Mouse (Mus musculus) MEL (cell line): ENCODE results near the gene Ppp6r3. TPM values are rescaled to one million over a fixed set of nuclear protein-coding genes. Genes with fewer than 3 reads are reported as not detected.

Experiments
- DNase-seq: peaks from one replicate; pipeline ENCODE4 v3.0.0; 2011; ENCODE audit warnings: low read depth, low spot score
- H3K27ac ChIP-seq: 2 replicates; pipeline ENCODE4 v1.5.1; 2012; ENCODE audit warnings: low read depth, mild to moderate bottlenecking, control low read depth, low read length, moderate library complexity; ENCODE audit not compliant: control insufficient read depth
- H3K27me3 ChIP-seq, 2 experiments: fragments of 150-350 bp in 1 of 2; sonication (generic) in 1 of 2; 2 replicates each; pipeline ENCODE4 v1.6.1; 2012; ENCODE audit warnings: low read length in 2 of 2, mild to moderate bottlenecking in 2 of 2, improper control_type of control experiment in 1 of 2, moderate library complexity in 1 of 2; ENCODE audit not compliant: insufficient read depth in 2 of 2, control insufficient read depth in 1 of 2
- H3K36me3 ChIP-seq, 2 experiments: 2 replicates each; pipeline ENCODE4 v1.6.1; 2012 to 2014; ENCODE audit warnings: low read length in 2 of 2, improper control_type of control experiment in 1 of 2, inconsistent platforms in 1 of 2, mild to moderate bottlenecking in 1 of 2; ENCODE audit not compliant: insufficient read depth in 2 of 2, control insufficient read depth in 1 of 2
- H3K4me1 ChIP-seq, 2 experiments: fragments of 150-350 bp in 1 of 2; sonication (generic) in 1 of 2; 2 replicates each; pipeline ENCODE4 v1.6.1; 2012; ENCODE audit warnings: low read length in 2 of 2, improper control_type of control experiment in 1 of 2, mild to moderate bottlenecking in 1 of 2; ENCODE audit not compliant: insufficient read depth in 2 of 2, control insufficient read depth in 1 of 2
- H3K4me3 ChIP-seq, 2 experiments: fragments of 150-350 bp in 1 of 2; sonication (generic) in 1 of 2; 2 replicates each; pipeline ENCODE4 v1.5.1; 2012; ENCODE audit warnings: low read depth in 2 of 2, low read length in 2 of 2, mild to moderate bottlenecking in 2 of 2, moderate library complexity in 2 of 2, control low read depth in 1 of 2, improper control_type of control experiment in 1 of 2; ENCODE audit not compliant: control insufficient read depth in 1 of 2, insufficient read depth in 1 of 2
- H3K79me2 ChIP-seq: 2 replicates; pipeline ENCODE4 v1.6.1; 2012; ENCODE audit warnings: mild to moderate bottlenecking, low read length, moderate library complexity; ENCODE audit not compliant: control insufficient read depth, poor library complexity, insufficient read depth
- H3K9ac ChIP-seq: 2 replicates; pipeline ENCODE4 v1.6.1; 2012; ENCODE audit warnings: low read depth, mild to moderate bottlenecking, control low read depth, low read length, moderate library complexity; ENCODE audit not compliant: control insufficient read depth, poor library complexity, severe bottlenecking
- H3K9me3 ChIP-seq: fragments of 150-350 bp; sonication (generic); replicated peaks from 2 replicates; pipeline ENCODE4 v1.6.1; 2012; ENCODE audit warnings: mild to moderate bottlenecking, low read length, improper control_type of control experiment, moderate library complexity; ENCODE audit not compliant: insufficient read depth
- BHLHE40 ChIP-seq: IDR thresholded peaks from 2 replicates; pipeline ENCODE4 v1.6.1; 2012; ENCODE audit warnings: low read depth, mild to moderate bottlenecking, inconsistent platforms, low read length, improper control_type of control experiment, borderline replicate concordance
- CHD1 ChIP-seq: IDR thresholded peaks from 2 replicates; pipeline ENCODE4 v1.6.1; 2012; ENCODE audit warnings: low read depth, mild to moderate bottlenecking, inconsistent platforms, low read length, improper control_type of control experiment
- EP300 ChIP-seq, 2 experiments: IDR thresholded peaks; 2 replicates each; pipeline ENCODE4 v1.6.1; 2011; ENCODE audit warnings: improper control_type of control experiment in 2 of 2, low read length in 2 of 2, low read depth in 1 of 2, mild to moderate bottlenecking in 1 of 2
- ETS1 ChIP-seq: IDR thresholded peaks from 2 replicates; pipeline ENCODE4 v1.6.1; 2012; ENCODE audit warnings: low read depth, mild to moderate bottlenecking, inconsistent platforms, low read length, improper control_type of control experiment, moderate library complexity
- MAX ChIP-seq: IDR thresholded peaks from 2 replicates; pipeline ENCODE4 v1.6.1; 2011; ENCODE audit warnings: low read length, improper control_type of control experiment
- MAZ ChIP-seq: IDR thresholded peaks from 2 replicates; pipeline ENCODE4 v1.6.1; 2012; ENCODE audit warnings: low read depth, mild to moderate bottlenecking, inconsistent platforms, low read length, improper control_type of control experiment
- MXI1 ChIP-seq: IDR thresholded peaks from 2 replicates; pipeline ENCODE4 v1.6.1; 2011; ENCODE audit warnings: mild to moderate bottlenecking, low read depth, low read length, improper control_type of control experiment
- NELFE ChIP-seq: IDR thresholded peaks from 2 replicates; pipeline ENCODE4 v1.6.1; 2011; ENCODE audit warnings: low read depth, low read length, improper control_type of control experiment
- POLR2AphosphoS2 ChIP-seq: IDR thresholded peaks from 2 replicates; pipeline ENCODE4 v1.6.1; 2011; ENCODE audit warnings: low read length, improper control_type of control experiment
- TBP ChIP-seq: IDR thresholded peaks from 2 replicates; pipeline ENCODE4 v1.8.0; 2011; ENCODE audit warnings: low read depth, low read length, improper control_type of control experiment
- TCF12 ChIP-seq: IDR thresholded peaks from 2 replicates; pipeline ENCODE4 v1.6.1; 2014; ENCODE audit warnings: low read depth, mild to moderate bottlenecking, inconsistent platforms, low read length, improper control_type of control experiment, moderate library complexity
- UBTF ChIP-seq: IDR thresholded peaks from 2 replicates; pipeline ENCODE4 v1.6.1; 2012; ENCODE audit warnings: low read depth, mild to moderate bottlenecking, inconsistent platforms, low read length, improper control_type of control experiment, moderate library complexity, borderline replicate concordance; ENCODE audit not compliant: insufficient read depth
- USF1 ChIP-seq: IDR thresholded peaks from 2 replicates; pipeline ENCODE4 v1.6.1; 2014; ENCODE audit warnings: low read depth, mild to moderate bottlenecking, inconsistent platforms, low read length, improper control_type of control experiment, moderate library complexity
- ZC3H11A ChIP-seq: IDR thresholded peaks from 2 replicates; pipeline ENCODE4 v1.6.1; 2012; ENCODE audit warnings: low read depth, mild to moderate bottlenecking, inconsistent platforms, low read length, improper control_type of control experiment
- ZMIZ1 ChIP-seq: IDR thresholded peaks from 2 replicates; pipeline ENCODE4 v1.6.1; 2012; ENCODE audit warnings: low read depth, mild to moderate bottlenecking, inconsistent platforms, low read length, improper control_type of control experiment, moderate library complexity
- polyA plus RNA-seq, 2 experiments: library from polyadenylated mRNA; stranded (reverse) in 1 of 2; unstranded in 1 of 2; fragments of >175 nt in 1 of 2; fragments of >200 nt in 1 of 2; gene quantifications; 2 replicates each; pipeline versions ENCODE4 v1.2.1 to v1.2.4; 2012; ENCODE audit warnings: low replicate concordance in 2 of 2, low read depth in 1 of 2; ENCODE audit not compliant: insufficient read length in 2 of 2, insufficient read depth in 1 of 2, missing spikeins in 1 of 2
- total RNA-seq: library from RNA; depleted of rRNA; stranded (reverse); fragments of 300-350 nt; gene quantifications from 2 replicates; pipeline ENCODE4 v1.2.3, GENCODE M21; 2012

Gene Ppp6r3
- total and polyA plus RNA-seq, 3 experiments: 49.4 to 135 (median 70.0) TPM

GRCm38 (mm10) chr19:3562298-3562697 is 13.3 kb downstream of the Ppp6r3 start:
- peaks cover 6 to 13% of the 10 kb centered on the region in 2 experiments for H3K36me3 ChIP-seq
- H3K4me3 ChIP-seq: no peak overlapping the region
- TF ChIP-seq MAZ (no peak), TCF12 (no peak), ZC3H11A (no peak), NELFE (no peak), USF1 (no peak)
- TF ChIP-seq, all 39 proteins: peak for 0
- Histone ChIP-seq H3K9me3 (no peaks in the 10 kb centered on the region), H3K79me2 (peaks cover 74% of the 10 kb centered on the region), H3K27me3 (no peaks in the 10 kb centered on the region), H3K27ac (no peak overlapping the region), H3K9ac (no peak overlapping the region), H3K4me1 (peaks cover 3 to 8% of the 10 kb centered on the region in 2 experiments)
- DNase-seq: no peak

- Histone ChIP-seq H3K9me3 (no peaks in the 10 kb centered on the region), H3K36me3 (peaks cover 6% of the 10 kb centered on the region in 2 experiments; a peak in 3 of 4 replicates), H3K27me3 (no peaks in the 10 kb centered on the region), H3K27ac (no peak overlapping the region), H3K4me1 (no peaks in the 10 kb centered on the region), H3K4me3 (no peak overlapping the region), H3K9ac (no peak overlapping the region), H3K79me2 (peaks cover 69% of the 10 kb centered on the region)
- no peak for TF ChIP-seq ETS1
- no peak for TF ChIP-seq UBTF
- TF ChIP-seq TBP: no peak
- no peak for TF ChIP-seq MAX
- no peak for TF ChIP-seq MXI1
- TF ChIP-seq NELFE: no peak
- TF ChIP-seq ZMIZ1: no peak
- no peak for TF ChIP-seq POLR2AphosphoS2
- TF ChIP-seq CHD1: no peak
- TF ChIP-seq BHLHE40: no peak
- no peak for TF ChIP-seq EP300 (IDR thresholded peaks at IDR 0.05; ENCODE audit: low read depth in 1 of 2, low read length in 2 of 2)
- no peak for DNase-seq
Observed at GRCm38 (mm10) chr19:3556169-3556827, 19.3 kb downstream of the Ppp6r3 start.
